Comparison of ENCODE assay signal across 22 mouse cellular contexts in genomic region chr13:45744803-45745432, GRCm38 (mm10).
DNase-seq lines count a peak whose midpoint lies in the region; ATAC-seq lines count a peak whose summit lies in the region.
"Had no signal": no experiment of that assay in that cellular context is flagged by ENCODE, and none has a peak within 500 bp of the region (broad histone marks: within the 10 kb centered on the region; RNA-seq: fewer than 3 reads in every experiment).

No protein-coding gene starts in this region.

- intact Hi-C loops in left cerebral cortex, postnatal 25 days (cut with DNase I), result loop anchor here (5.0 to 10.0 kb wide), 2 partner anchors 82 to 220 kb away; partner anchors contain the start of gene Atxn1
- intact Hi-C loops in left cerebral cortex, postnatal 4 days (cut with DNase I), result no loop called here

- peak; percentile 75 for ATAC-seq in frontal cortex, adult (ENCODE audit: low TSS enrichment)
- ATAC-seq: hindbrain, postnatal 0 days; intestine, embryonic 15.5 days; lung, postnatal 0 days had no signal

- DNase-seq in frontal cortex, postnatal 14 days (ENCODE audit: low spot score in 2 of 2), result no peak
- peak; percentile 62 to 91 for DNase-seq in left cerebral cortex, postnatal 25 days (ENCODE audit: low spot score in 2 of 2)
- no peak for DNase-seq in left cerebral cortex, postnatal 4 days
- DNase-seq in right cerebral cortex, adult 2 months (ENCODE audit: low spot score in 2 of 2), result peak; percentile 57 to 73
- no peak for DNase-seq in right cerebral cortex, postnatal 14 days
- no peak for DNase-seq in lung, postnatal 14 days
- DNase-seq: adrenal gland, postnatal 25 days; cerebellum, adult 18-20 months; cerebellum, postnatal 10 days; gastrocnemius, postnatal 14 days; kidney, adult 2 months; kidney, postnatal 36 days; liver, embryonic 13.5 days; lung, adult 18-20 months; midbrain, embryonic 14.5 days; spleen, adult 18-20 months; thymus, adult 18-20 months; thymus, postnatal 36 days had no signal

Comparison
In these comparisons a context has a peak if more than half of its experiments do, and no peak if none do; other contexts are left out.
1. DNase-seq: peak in left cerebral cortex, postnatal 25 days (2 of 2) and right cerebral cortex, adult 2 months (2 of 2); none in frontal cortex, postnatal 14 days (0 of 2), left cerebral cortex, postnatal 4 days (single experiment), right cerebral cortex, postnatal 14 days (single experiment) and lung, postnatal 14 days (single experiment).